Mouse (Mus musculus) kidney, adult 2 months (tissue): ENCODE results near the gene Adamtsl3.

Experiments used
- CTCF ChIP-seq: fragments of 200-500 bp; conservative IDR thresholded peaks from 2 replicates; pipeline ENCODE4 v1.5.1; 2011; ENCODE audit warnings: low read depth, mild to moderate bottlenecking, control low read depth, low read length, moderate library complexity, mixed read lengths; ENCODE audit not compliant: insufficient read depth, insufficient read length
- POLR2A ChIP-seq: fragments of 200-500 bp; IDR thresholded peaks from one replicate; pipeline ENCODE4 v1.6.1; 2011; ENCODE audit warnings: low read depth, low read length, control low read depth

DNA sequence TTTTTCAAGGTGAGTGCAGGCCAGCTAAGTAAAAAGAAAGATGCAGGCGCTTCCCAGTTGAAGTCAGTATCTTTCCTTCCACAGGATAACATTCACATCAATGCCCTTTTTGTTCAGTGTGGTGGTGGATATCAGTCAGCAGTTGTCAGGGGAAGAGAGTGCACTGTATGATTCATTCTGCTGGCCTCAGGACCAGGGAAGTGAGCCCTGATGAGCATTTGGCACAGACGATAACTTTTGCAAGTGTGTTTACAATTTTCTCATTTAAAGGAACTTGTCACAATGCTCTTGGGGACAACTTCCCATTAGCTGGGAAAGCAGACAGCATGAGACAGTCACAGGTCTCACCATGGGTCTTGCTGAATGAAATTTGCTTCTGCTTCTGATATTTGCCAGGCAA is 122.9 kb downstream of the Adamtsl3 start:
- TF ChIP-seq POLR2A, result no peak
- TF ChIP-seq CTCF, result no peak
